Mouse (Mus musculus) adrenal gland (tissue): ENCODE measurements around the gene Pih1h3b.

Source experiments
- intact Hi-C: fragments of 180-260 bp; cut with DNase I; formaldehyde crosslinking; loops from one replicate; pipeline ENCODE4 v1.15.1; 2025
- long read RNA-seq, 2 experiments: library from polyadenylated mRNA; unstranded; transcript quantifications; one replicate each; pipeline ENCODE4 v2.0.0; 2020; ENCODE audit warnings: borderline replicate concordance in 1 of 2; ENCODE audit not compliant: insufficient replicate concordance in 1 of 2

The Pih1h3b gene
- long read RNA-seq, experiment 1, result 0 reads
- long read RNA-seq, experiment 2, result 0 reads

DNA sequence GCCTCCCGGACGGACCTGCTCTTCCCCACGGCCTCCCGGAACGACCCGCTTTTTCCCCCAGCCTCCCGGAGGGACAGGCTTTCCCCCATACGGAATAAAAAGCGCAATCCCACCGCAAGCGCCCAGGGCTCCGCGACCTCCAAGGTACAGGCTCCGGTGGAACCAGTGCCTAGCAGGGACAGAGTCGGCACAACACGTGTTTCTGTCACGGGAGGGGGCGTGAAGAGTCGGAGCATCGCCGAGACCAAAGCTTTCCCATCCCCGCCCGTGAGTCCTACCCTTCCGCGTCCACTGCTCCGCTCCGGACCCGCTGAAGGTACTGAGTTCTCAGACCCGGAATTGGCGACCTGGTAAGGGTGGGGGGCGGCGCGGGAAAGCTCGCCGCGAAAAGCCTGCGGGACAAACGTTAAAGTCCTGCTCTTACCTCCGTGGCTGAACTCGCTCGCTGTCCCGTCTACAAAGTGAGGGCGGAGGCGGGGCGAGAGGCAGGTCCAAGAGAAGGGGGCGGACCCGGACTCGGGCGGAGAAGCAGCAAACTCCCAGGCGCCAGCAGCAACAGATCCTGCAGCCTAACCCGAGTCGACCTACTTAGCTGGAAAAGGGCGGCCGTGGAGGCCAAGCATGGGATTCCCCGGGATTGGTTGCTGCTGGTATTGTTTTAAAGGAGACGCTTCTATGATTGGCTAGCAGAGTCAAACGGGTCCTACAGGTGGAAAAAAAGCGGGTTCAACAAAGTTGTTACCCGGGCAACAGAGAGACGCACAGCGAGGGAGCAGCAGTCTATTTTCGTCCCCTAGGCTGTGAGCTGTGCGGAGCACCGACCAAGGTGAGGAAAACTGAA is at the start of gene Pih1h3b, which contains the start of gene Nup62cl:
Gene Pih1h3b, plus strand, starts transcription at position 745 of the 841 bp plus-strand sequence.
Gene Nup62cl, minus strand, starts transcription at position 578 of the 841 bp plus-strand sequence.
- intact Hi-C loops, result no loop called here

- intact Hi-C loops, result no loop called here
Observed at GRCm38 (mm10) chrX:140060886-140061874, 1.5 kb upstream of the Pih1h3b start.

DNA sequence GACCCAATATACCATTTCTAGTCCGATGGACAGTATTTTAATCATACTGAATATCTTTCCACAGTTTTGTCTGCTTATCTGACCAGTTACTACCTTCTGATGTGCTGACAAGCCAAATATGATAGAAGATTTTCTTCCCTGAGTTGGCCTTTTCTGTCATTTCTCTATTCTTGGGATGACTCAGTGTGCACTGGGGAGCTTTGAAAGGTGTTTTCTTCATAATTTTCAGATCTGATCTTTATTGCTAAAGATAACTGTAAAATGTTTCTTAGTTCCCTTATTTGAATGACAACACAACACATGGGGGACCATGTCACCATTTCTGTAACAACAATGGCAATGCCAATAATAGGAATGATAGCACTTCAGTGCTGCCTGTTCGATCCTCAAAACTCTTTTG is 19.9 kb downstream of the Pih1h3b start:
- intact Hi-C loops, result no loop called here

- intact Hi-C loops, result no loop called here
Observed at GRCm38 (mm10) chrX:140094066-140094465, 31.4 kb downstream of the Pih1h3b start.
